Mouse (Mus musculus): Measurements from ENCODE around the gene Haus7.
A peak's percentile ranks its signal among the peaks of the same experiment; 100 is the strongest.
"Not testable (repeated sequence)": the region's sequence is repeated elsewhere in the genome, so short reads cannot be mapped to it uniquely, and the experiment has no call there.

The Haus7 gene

DNA sequence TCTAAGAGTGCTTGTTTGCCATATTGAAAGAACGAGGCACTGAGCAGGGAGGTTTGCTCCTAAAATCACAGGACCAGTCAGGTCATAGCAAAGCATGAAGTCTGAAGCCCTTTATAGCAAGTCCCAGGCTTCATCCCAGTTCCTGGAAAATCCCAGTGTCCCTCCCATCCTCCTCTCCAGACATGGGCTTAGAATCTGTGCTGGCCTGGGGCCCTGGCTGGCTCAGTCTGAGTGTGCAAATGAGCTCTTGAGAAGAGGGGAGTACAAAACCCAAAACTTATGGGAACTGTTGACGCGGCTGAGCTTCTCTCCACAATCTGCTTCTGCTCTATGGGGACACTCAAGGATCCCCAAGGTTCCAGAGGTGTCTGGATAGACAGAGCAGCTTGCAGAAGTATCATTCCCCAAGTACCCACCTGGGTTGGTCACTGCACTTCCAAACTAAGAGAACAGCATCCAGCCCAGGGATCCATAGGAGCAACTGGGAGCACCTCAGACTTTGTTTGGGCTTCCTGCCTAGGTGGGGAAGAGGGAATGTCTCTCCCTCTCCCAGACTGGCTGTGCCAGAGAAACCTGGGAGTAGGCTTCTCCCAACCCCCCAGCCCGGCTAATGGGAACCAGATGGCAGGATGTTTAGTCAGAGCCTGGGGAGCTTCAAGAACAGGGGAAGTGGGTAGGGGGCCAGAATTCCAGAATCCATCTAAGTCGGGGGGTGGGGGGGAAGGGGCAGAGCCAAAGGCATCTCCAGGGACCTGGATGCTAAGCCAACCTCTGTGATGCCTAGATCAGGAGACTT, 8.8 kb upstream of the Haus7 start:
- DNase-seq (ENCODE audit: low read depth) = no peak

DNA sequence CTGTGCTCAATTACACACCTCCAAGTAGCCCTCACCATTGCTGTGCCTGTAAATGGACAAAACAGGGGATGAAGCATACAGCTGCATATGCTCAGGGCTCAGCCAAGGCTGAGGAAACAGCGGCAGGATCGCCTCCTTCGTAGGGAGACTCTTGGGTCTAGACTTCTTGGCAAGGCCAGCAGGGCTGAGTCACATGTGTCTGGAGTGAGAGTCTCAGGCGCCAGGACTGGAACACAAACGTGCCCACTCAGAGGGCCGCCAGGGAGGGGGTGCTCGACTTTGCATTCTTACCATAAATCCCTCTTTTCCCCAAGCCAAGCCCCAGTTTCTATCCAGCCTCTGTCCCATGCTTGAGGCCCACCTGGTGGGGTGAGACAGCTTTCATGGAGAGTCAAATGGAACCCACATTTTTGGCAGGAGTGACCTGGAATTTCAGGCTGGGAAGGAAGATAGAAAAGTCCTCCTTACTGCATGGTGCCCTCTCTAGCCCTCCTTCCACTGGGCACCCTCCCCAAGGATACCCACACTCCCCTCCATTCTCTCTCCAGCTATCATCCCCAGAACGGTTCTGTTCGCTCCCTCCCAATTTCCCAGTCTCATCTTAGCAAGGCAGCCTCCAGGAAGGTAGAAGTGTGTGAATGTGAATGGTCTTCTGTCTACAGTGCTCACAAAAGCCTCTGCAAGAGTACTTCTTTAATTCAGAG, 6.8 kb upstream of the Haus7 start:
- DNase-seq (ENCODE audit: low read depth) = peak; percentile 83

DNA sequence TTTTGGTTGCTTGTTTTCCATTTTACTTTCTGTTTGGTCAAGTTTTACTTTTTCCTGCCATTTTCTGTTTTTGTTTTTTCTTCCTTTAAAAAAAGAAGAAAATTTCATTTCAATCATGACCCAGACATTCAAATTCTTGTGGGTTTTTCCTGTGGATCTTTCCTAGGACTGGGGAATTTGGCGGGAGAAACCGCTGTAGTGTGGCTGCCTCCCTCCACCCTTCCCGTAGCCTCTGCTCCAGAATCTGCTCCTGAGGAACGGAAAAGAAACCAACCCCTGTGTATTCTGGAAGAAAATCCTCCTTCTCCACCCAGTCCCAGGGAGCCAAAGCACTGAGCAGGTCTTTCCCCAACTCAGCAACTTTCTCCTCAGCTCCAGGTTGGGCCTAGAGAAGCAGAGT, 1.9 kb upstream of the Haus7 start:
- no peak for DNase-seq (ENCODE audit: low read depth)

DNA sequence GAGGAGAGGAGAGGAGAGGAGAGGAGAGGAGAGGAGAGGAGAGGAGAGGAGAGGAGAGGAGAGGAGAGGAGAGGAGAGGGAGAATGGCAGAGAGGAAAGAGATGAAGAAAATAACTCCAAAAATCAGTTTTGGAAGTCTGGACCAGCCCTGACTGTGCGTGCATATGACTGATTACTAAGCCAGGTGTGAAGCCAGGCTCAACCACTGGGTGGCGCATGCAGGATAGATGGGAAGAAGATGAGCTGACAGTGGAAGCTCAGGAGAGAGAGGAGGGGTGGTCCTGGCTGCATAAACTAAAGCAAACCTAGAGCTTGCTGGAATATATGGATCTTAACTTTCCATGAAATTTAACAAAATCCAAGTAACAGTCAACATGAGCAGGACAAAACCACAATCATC, 6.9 kb downstream of the Haus7 start:
- DNase-seq (ENCODE audit: low read depth) = no peak

DNA sequence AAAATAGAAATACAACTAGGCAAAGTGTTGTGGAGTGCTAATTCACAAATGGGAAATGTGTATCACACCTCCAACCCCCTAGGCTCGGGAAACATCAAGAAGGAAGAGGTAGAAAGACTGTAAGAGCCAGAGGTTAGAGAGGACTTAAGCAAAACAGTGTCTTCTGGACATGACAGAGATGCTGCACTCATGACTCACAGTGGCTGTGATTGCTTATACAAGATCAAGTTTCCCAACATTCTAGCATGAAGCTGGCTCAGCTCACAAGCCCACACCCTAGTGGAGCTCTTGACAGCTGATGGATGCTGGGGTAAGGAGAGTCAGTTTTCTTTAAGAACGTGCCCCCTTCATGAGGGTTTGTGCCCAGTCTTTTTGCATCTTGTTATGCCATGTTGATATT, 17.4 kb downstream of the Haus7 start:
- no peak for DNase-seq (ENCODE audit: low read depth)

DNA sequence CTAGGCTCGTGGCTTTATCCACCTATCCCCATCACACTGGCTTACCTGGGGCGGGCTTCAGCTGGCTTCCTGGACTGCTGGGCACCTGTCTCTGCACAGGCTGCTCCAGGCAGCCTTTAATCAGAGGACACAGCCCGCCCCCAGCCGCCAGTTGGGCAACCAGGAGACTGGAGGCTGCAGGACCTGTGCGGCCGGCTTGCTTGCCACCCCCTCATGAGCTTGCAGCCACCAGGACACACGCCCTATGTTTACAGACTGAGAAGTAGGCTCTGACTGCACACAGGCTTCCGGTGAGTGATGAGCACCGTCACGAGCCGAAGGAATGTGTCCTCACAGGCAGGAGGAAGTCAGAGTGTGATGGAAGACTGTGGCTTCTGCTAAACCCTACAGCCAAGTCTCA, 23.6 kb downstream of the Haus7 start, which contains the start of gene Trex2:
Gene Trex2 (minus strand): TSS at position 93 of the 400 bp plus-strand sequence.
- no peak for DNase-seq (ENCODE audit: low read depth)

DNA sequence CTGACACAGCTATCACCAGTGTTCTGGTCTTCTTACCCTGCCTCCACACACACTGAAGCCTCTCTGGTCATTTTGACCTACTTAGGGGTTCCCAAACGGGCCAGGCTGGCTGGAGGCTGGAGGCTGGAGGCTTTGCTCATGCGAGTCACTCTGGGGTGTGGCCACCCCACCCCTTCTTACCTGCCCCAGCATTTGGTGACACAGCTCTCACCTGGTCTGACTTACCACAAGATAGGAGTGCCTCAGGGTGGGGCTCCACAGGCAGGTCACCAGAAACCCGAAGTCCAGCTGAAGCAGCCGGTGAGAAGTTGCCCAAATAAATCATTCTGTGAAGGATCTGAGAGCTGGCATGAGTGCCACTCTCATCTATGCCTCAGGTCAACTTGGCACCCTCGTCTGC, 26.0 kb downstream of the Haus7 start:
- DNase-seq (ENCODE audit: low read depth) = no peak

DNA sequence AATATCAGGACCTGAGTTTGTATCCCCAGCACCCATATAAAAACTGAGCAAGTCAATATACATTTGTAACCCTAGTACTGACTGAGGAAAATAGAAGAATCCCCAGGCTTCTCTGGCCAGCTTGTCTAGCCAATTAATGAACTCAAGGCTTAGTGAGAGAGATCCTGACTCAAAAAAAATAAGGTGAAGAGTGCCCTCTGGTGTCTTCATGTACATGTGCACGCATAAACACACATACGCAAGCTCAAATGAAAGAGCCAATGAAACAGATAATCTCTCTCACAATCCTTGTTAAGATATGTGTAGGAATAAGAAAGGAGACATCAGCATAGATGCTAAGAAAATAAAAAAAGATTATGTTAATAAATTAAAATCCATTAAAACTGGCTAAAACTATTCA, 28.8 kb downstream of the Haus7 start:
- no peak for DNase-seq (ENCODE audit: low read depth)

DNA sequence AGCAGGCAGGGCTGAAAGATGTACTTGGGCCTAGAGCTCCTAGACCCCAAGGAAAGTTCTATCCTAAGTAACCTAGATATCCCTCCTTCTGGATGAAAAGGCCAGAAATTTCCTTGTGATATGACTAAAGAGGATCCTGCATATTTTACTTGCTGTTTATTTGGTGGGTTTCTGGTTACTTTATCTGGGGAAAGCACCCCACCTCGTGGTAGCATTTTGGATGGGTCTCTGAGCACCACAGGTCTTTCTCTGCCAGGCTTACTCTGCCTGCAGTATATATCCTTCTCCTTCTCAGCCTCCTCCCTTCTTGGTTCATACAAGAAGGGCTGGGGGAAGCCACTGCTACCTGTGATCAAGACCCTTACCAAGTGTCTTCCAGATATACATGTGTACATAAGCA, 46.1 kb downstream of the Haus7 start:
- no peak for DNase-seq (ENCODE audit: low read depth)

DNA sequence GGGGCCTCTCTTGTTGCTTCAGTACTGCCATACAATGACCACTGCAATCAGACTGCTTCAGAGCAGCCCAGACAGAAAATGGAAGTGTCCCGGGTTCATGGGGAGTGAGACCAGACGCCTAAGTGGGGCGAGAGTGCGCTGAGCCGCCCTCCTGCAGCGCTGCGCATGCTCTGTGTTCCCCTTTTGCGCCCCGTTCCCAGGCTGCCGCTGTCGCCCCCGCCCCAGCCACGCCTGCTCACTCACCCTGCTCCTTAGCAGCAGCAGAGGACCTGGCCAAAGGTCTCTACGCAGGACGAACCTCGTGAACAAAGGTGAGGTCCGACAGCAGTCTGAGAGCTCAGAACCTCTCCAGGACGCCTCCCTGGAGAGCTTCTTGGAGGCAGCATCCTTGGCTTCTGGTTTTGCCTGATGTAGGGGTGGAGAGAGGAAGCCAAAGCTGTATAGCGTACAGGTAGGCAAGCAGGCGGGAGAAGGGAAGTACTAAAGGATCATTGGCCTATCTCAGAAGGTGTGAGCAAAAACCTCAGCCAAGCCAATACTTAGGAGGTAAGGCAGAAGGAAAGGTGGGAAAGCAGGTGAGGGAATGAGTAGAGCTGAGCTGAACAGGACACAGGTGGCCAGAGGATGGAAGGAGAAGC, 47.8 kb downstream of the Haus7 start, which contains the start of gene Zfp92:
Gene Zfp92 (plus strand): TSS at position 217 of the 638 bp plus-strand sequence.
- no peak for DNase-seq (ENCODE audit: low read depth)

DNA sequence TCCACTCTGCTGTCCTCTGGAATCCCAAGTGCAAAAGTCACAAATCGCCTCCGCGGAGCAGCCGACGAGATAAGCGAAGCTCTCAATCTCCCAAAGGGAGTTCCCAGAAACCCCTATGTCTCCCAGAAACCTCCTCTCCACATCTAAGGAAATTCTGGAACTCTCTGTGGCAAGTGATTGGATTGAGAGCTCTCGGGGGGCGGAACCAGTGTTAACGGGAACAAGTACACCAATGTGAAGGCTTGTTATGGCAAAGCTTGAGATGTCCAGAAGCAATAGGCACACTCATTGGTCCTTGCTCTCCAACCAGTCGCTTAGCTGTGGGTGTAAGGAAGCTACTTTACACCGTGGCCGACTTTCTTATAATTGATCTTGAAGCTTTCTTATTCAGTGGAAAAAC, 57.2 kb downstream of the Haus7 start:
- DNase-seq (ENCODE audit: low read depth) = no peak

DNA sequence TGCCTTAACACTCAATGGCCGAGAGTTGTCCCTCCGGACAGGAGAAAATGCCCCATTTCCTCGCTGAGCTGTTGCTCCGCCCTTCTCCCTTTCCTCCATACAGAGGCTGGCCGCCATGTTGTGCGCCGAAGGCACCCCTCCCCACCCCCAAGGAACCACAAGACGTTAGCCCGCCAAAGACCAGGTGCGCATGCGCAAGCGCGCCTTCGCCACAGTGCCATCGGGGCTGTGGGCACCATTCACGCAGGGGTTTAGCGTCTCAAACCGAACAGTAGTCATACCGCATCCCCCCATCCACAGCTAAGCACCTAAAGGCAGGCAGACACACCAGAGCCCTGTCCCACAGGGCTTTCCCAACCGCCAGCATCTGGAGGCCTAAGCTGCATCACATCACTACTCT, 57.9 kb downstream of the Haus7 start:
- no peak for DNase-seq (ENCODE audit: low read depth)

DNA sequence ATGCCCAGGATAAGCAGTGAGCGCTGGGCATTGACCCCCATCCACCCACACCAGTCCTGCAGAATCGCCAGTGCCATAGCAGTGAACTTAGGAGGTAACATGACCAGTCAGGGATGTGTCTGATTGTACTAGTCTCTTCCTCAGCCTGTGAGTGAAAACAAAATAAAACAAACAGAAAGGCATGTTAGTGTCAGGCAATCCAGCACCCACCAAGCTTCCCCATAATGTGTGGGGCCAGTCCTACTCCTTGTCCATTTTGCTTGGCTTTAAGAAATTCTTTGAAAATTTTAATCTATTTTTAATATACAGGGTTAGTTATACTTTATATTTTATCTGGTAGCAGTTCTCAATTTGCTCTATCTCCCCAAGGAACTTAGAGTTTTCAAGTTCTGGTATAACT, 60.2 kb downstream of the Haus7 start, which contains the start of gene Gm18336:
Gene Gm18336 (minus strand): TSS at position 101 of the 400 bp plus-strand sequence.
- not testable (repeated sequence) for DNase-seq (ENCODE audit: low read depth)

DNA sequence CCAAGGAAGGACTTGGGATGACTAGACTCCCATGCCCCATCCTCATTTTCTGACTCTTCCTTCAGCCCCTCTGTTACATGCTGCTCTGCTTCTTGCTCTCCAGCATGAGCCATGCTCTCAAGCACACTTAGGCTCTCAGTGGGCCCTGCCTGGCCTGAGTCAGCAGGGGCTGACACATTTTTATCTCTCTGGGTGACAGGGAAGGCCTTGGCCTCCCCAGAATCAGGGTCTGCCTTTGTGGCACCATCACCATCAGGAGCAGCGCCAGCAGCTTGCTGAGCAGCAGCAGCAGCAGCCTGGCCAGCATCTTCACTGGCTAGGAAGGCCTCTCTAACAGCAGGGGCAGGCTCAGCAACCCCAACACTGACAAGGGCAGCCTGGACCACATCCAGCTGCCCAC, 62.4 kb downstream of the Haus7 start:
- DNase-seq (ENCODE audit: low read depth) = no peak

DNA sequence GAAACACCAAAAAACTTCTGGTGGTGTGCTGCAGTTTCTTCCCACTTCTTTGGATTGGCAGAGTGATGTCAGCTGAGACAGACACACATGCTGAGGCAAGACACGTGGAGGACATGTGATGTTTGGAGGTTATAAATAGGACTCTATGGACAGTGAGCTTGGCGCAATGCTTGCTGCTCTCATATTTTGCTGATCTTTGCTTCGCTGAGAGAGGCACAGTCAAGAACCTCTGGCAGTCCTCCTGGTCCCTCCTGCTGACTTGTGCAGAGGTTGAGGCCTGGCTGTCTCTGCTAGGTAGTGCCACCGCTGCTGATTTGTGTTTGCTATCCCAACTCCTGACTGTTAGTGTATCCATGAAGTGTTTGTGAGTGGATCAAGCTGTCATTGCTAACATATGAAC, 67.4 kb downstream of the Haus7 start:
- no peak for DNase-seq (ENCODE audit: low read depth)

Measured in fibroblast of lung, adult 2 months (primary cell).